Mouse (Mus musculus) heart, embryonic 13.5 days (tissue): ENCODE data around the gene Dlgap5. TPM values are rescaled to one million over a fixed set of nuclear protein-coding genes. Genes with fewer than 3 reads are reported as not detected.
A peak's percentile ranks its signal among the peaks of the same experiment; 100 is the strongest.

ENCODE experiments used
- ATAC-seq: fragments of 200-750 bp; cut with Nextera tagmentation; 2 replicates; pipeline ENCODE4 v1.8.0; 2017; ENCODE audit warnings: moderate TSS enrichment; ENCODE audit not compliant: insufficient number of reproducible peaks, low FRiP score, low TSS enrichment; ENCODE audit errors: extremely low read depth
- H3K27ac ChIP-seq: fragments of 300-500 bp; sonication (generic); replicated peaks from 2 replicates; pipeline ENCODE4 v1.5.1; 2015; ENCODE audit warnings: moderate library complexity, mild to moderate bottlenecking, inconsistent platforms
- H3K27me3 ChIP-seq: fragments of 300-500 bp; sonication (generic); replicated peaks from 2 replicates; pipeline ENCODE4 v1.6.1; 2015; ENCODE audit warnings: mild to moderate bottlenecking, inconsistent platforms
- H3K36me3 ChIP-seq: fragments of 300-500 bp; sonication (generic); 2 replicates; pipeline ENCODE4 v1.6.1; 2015; ENCODE audit warnings: mild to moderate bottlenecking, inconsistent platforms
- H3K4me1 ChIP-seq: fragments of 300-500 bp; sonication (generic); 2 replicates; pipeline ENCODE4 v1.6.1; 2015; ENCODE audit warnings: inconsistent platforms
- H3K4me2 ChIP-seq: fragments of 300-500 bp; sonication (generic); 2 replicates; pipeline ENCODE4 v1.6.1; 2015; ENCODE audit warnings: inconsistent platforms, mild to moderate bottlenecking, moderate library complexity
- H3K4me3 ChIP-seq: fragments of 300-500 bp; sonication (generic); 2 replicates; pipeline ENCODE4 v1.5.1; 2015; ENCODE audit warnings: moderate library complexity, mild to moderate bottlenecking, inconsistent platforms
- H3K9ac ChIP-seq: fragments of 300-500 bp; sonication (generic); 2 replicates; pipeline ENCODE4 v1.6.1; 2015; ENCODE audit warnings: inconsistent platforms, mild to moderate bottlenecking, moderate library complexity
- H3K9me3 ChIP-seq: fragments of 300-500 bp; sonication (generic); 2 replicates; pipeline ENCODE4 v1.6.1; 2016; ENCODE audit warnings: inconsistent platforms
- WGBS: fragments of 180-500 bp; shearing (Covaris S2); methylation state at CpG from one replicate; pipeline ENCODE4 v1.1.7; 2015; ENCODE audit warnings: mixed read lengths; 5-methylcytosine and 5-hydroxymethylcytosine counted together
- polyA plus RNA-seq: library from polyadenylated mRNA; unstranded; fragments of >200 nt; fragmentation: Nextera tagmentation; extraction: Ambion mirVana; gene quantifications from 2 replicates; pipeline ENCODE4 v1.2.1, GENCODE M21; 2015

Gene Dlgap5
- polyA plus RNA-seq, 1 experiment from 2014 or later: 31.0 TPM

DNA sequence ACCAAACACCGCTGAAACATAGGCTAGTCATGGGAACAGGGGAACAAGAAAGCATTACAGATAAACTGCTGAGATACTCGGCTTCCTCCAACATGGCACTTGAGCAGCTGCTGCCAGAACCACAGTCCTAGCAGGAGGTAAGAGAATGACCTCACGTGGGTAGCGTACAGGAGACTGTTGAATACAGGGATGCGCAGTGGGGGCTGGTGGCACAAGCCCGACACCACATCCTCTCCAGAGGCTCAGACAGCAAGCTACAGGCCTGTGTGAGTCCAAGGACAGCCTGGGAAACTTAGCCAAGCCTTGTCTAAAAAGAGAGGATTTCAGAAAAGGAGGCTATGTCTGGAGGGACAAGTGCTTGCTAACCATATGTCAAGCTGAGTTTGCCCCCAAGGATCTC lies 23.2 kb downstream of the Dlgap5 start:
- H3K4me2 ChIP-seq: no peak overlapping the region
- WGBS: 89% methylated on average over 6 of the region's 6 CpGs
- H3K27me3 ChIP-seq: no peaks in the 10 kb centered on the region
- H3K36me3 ChIP-seq: peaks cover 95% of the 10 kb centered on the region
- H3K4me1 ChIP-seq: no peaks in the 10 kb centered on the region
- H3K27ac ChIP-seq: no peak overlapping the region
- ATAC-seq: no peak
- H3K9ac ChIP-seq: no peak overlapping the region
- H3K9me3 ChIP-seq: no peaks in the 10 kb centered on the region
- H3K4me3 ChIP-seq: no peak overlapping the region

DNA sequence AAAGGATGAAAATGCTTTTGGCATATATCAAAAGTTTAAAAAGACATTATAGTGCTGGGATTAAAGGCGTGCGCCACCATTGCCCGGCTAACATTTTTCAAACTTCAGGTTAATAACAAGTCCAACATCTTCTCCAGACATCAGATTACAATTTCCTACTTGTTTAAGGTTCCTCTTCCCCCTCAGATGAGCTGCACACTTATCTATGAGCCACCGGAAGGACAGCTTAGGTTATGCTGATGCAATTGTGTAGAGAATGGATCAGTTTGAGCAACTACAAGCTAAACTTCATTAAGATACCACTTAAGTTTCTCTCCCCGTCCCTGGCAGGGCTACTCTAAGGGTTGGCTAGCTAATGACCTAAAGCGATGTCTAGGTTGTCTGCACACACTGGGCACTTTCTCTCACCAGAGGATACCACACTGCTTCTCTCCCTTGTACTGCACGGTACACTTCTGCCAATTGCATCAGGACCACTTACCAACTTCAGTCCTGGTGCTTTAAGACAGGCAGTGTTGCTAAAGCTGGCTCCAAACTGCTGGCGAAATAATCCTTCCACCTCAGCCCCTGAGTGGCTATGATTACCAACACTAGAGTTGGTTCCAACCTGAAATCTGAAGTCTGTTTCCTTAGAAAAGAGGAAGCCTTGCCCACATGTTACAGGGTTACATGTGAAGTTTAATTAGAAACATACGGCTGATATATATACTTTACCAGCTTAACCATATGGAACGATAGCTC lies 24.7 kb downstream of the Dlgap5 start:
- H3K9me3 ChIP-seq: no peaks in the 10 kb centered on the region
- no peak for ATAC-seq
- H3K4me2 ChIP-seq: no peak overlapping the region
- WGBS: 91% methylated on average over 10 of the region's 10 CpGs
- H3K4me1 ChIP-seq: no peaks in the 10 kb centered on the region
- H3K4me3 ChIP-seq: no peak overlapping the region
- H3K36me3 ChIP-seq: peaks cover 93% of the 10 kb centered on the region
- H3K27ac ChIP-seq: no peak overlapping the region
- H3K9ac ChIP-seq: no peak overlapping the region
- H3K27me3 ChIP-seq: no peaks in the 10 kb centered on the region

DNA sequence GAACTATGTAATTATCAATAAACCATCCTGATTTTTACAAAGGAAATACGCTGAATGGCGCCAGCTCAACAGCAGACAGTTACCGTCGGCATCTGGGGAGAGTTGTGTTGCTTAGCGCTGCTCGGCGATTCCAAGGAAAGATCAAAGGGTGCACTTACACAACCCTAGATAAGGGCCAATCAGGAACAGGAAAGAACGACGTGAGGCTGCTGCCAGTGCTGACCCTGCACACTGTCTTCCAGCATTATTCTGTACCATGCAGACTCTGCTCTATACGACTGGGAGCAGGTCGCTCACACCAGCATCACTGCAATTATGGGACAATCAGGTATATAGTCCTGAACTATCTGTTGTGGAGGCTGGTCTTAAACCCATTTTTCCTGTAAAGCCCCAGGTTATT lies 32.1 kb downstream of the Dlgap5 start:
- peaks cover 45% of the 10 kb centered on the region for H3K36me3 ChIP-seq
- H3K4me2 ChIP-seq: 0 out of 2 replicates have a peak overlapping the region, but pooled peaks have one; percentile 2
- peaks cover 13% of the 10 kb centered on the region for H3K4me1 ChIP-seq
- H3K27me3 ChIP-seq: no peaks in the 10 kb centered on the region
- ATAC-seq: no peak
- 32% methylated on average over 11 of the region's 11 CpGs for WGBS
- H3K9ac ChIP-seq: no peak overlapping the region
- H3K27ac ChIP-seq: no peak overlapping the region
- H3K4me3 ChIP-seq: no peak overlapping the region
- 0 out of 2 replicates have a peak, but pooled peaks cover 3% of the 10 kb centered on the region for H3K9me3 ChIP-seq

DNA sequence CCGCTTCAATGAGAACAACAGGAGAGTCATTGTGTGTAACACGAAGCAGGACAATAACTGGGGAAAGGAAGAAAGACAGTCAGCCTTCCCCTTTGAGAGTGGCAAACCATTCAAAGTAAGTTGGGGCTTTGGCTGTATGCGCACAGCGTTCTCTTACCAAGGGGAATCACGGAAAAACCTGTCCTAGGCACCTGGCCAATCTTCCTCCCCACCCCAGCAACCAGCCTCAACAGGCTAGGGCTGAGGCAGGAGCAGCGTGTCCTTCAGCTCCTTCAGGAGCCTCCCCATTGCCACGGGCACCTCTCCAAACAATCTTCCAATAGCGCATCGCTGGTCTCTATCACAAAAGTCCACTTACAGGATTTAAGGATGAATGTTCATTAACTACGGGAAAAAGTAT lies 33.6 kb downstream of the Dlgap5 start:
- Histone ChIP-seq H3K9ac (no peak overlapping the region), H3K9me3 (0 out of 2 replicates have a peak, but pooled peaks cover 3% of the 10 kb centered on the region), H3K36me3 (peaks cover 31% of the 10 kb centered on the region), H3K27me3 (no peaks in the 10 kb centered on the region), H3K27ac (no peak overlapping the region), H3K4me3 (no peak overlapping the region), H3K4me1 (peaks cover 13% of the 10 kb centered on the region), H3K4me2 (no peak overlapping the region)
- WGBS: 89% methylated on average over 10 of the region's 10 CpGs
- ATAC-seq: no peak

DNA sequence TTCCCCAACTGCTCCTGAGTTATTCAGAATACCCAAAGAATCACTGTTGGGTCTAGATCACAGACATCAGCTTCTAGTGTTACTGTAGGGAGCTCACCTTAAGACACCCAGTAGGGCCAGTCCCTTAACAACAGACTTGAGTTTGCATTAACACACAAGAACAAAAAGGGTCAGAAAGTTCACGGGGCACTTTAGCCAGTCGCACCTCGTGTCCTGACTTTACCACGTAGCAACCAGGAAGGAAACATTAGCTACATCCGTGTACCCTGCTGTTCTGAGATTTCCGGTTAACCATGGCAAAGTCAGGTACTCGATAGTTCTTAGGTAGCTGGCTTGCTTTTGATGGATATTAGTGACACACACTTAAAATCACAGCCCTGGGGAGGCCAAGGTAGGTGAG lies 34.3 kb downstream of the Dlgap5 start:
- H3K9ac ChIP-seq: no peak overlapping the region
- H3K4me2 ChIP-seq: no peak overlapping the region
- peaks cover 13% of the 10 kb centered on the region for H3K4me1 ChIP-seq
- H3K9me3 ChIP-seq: 0 out of 2 replicates have a peak, but pooled peaks cover 3% of the 10 kb centered on the region
- H3K27me3 ChIP-seq: no peaks in the 10 kb centered on the region
- H3K27ac ChIP-seq: no peak overlapping the region
- WGBS: 81% methylated on average over 7 of the region's 7 CpGs
- no peak for ATAC-seq
- peaks cover 23% of the 10 kb centered on the region for H3K36me3 ChIP-seq
- no peak overlapping the region for H3K4me3 ChIP-seq

DNA sequence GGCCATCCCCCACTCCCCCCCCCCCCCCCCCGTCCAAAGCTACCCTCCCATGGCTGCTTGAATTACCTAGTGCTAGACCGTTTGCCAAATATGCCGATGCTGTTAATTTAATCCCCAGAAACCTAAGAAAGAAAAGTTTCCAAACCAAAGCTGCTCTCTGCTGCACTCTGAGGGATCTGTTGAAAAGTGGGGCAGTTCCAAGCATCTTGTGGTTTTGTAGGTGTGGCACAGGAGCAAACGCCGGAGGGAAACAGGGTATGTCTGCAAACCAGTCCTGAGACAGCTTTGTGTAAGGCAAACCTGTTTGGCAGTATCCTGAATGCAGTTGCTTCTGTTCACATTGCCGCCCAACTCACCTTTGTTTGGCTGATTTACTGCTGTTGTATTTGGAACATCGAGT lies 39.9 kb downstream of the Dlgap5 start:
- 0 out of 2 replicates have a peak, but pooled peaks cover 3% of the 10 kb centered on the region for H3K9me3 ChIP-seq
- no peak overlapping the region for H3K27ac ChIP-seq
- peaks cover 11% of the 10 kb centered on the region for H3K4me1 ChIP-seq
- H3K4me3 ChIP-seq: no peak overlapping the region
- WGBS: 75% methylated on average over 7 of the region's 7 CpGs
- no peak overlapping the region for H3K9ac ChIP-seq
- ATAC-seq: no peak
- H3K36me3 ChIP-seq: no peaks in the 10 kb centered on the region
- no peak overlapping the region for H3K4me2 ChIP-seq
- H3K27me3 ChIP-seq: peaks cover 34% of the 10 kb centered on the region

DNA sequence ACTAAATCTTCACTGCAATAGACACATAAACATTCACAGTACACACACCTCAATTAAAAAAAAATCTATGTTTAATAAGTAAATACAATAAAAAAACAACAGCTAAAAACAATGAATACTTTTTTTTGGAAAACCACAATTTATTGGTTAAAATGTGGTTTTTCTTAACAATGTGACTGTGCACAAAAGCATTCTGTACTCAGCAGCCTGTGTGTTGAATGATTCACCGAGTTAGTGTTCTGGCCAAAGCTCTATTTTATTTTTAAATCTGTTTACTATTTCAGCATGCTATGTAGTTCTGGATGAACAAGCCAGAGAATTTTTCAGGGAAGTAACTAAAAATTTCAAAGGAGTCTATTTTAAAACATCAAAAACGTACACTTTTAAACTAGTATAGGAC lies 41.7 kb downstream of the Dlgap5 start:
- ATAC-seq: no peak
- H3K4me3 ChIP-seq: no peak overlapping the region
- H3K4me2 ChIP-seq: no peak overlapping the region
- peaks cover 49% of the 10 kb centered on the region for H3K27me3 ChIP-seq
- H3K27ac ChIP-seq: no peak overlapping the region
- 0 out of 2 replicates have a peak, but pooled peaks cover 2% of the 10 kb centered on the region for H3K9me3 ChIP-seq
- WGBS: 60% methylated on average over 2 of the region's 2 CpGs
- H3K4me1 ChIP-seq: peaks cover 11% of the 10 kb centered on the region
- no peaks in the 10 kb centered on the region for H3K36me3 ChIP-seq
- no peak overlapping the region for H3K9ac ChIP-seq

DNA sequence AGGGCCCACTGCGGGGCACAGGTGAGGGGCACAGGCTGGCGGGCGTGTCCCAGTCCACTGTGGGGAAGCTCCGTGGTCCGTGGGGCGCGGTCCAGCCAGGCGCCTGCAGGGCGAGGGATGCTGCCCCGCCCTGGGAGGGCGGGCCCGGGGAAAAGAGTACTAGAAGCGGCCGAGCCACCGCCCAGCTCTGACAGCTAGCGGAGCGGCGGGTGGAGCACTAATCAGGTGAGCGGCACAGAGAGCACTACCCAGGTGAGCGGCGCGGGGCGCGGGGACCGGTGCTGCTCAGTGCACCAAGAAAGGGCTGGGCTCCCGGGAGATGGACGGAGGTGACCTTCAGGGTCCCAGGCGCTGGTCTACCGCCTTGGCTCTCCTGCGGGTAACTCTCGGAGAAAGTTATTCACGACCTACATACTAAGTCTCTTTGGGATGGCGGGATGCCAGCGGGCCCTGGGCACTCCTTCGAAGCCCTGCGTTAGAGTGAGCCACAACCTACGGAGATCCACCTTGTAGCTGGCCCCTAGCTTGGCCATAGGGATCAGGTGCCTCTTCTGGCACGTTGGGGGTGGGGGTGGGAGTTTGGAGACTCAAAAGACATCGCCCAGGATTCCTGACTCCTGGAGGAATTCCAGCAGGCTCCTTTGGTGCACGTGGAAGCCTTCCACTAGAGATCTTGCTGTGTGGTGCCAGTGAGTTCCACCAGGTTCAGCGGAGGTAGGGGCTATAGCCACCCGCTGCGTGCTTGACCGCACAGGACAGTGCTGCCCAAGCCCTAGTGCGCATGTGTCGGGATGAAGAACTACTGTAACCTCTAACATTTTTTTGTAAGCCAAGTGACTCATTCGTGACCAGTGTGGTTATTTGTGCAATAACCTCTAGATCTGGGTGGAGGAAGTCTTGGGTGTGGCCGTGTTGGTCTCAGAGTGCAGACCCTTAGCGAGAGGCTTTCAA lies 44.2 kb downstream of the Dlgap5 start:
- H3K27ac ChIP-seq: no peak overlapping the region
- H3K9me3 ChIP-seq: no peaks in the 10 kb centered on the region
- H3K4me3 ChIP-seq: peak overlapping the region; percentile 47
- H3K9ac ChIP-seq: peak overlapping the region; percentile 44; the same call in 1 of the 2 replicates
- H3K4me2 ChIP-seq: peak overlapping the region; percentile 72
- ATAC-seq: no peak; the same call in 1 of the 2 replicates
- H3K36me3 ChIP-seq: no peaks in the 10 kb centered on the region
- H3K27me3 ChIP-seq: peaks cover 52% of the 10 kb centered on the region
- H3K4me1 ChIP-seq: peaks cover 11% of the 10 kb centered on the region
- WGBS: 13% methylated on average over 48 of the region's 49 CpGs

DNA sequence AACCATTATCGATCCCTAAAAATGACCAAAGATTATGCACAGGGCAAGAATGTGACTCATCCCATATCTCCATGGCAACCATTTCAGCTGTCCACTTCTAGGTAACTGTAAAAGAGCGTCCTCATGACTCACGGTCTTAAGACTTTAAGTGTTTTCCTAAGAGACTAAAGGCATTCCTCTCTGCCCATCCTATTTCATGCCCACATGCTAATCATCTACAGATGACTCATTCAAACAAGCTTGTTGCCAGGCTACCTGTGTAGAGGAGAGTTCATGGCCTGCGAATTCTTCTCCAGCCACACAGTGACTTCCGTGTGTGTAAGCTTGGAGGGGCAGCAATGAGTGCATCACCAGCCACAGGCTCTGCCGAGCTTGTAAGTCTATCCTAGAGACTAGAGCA lies 46.5 kb downstream of the Dlgap5 start:
- WGBS: 58% methylated on average over 6 of the region's 6 CpGs
- Histone ChIP-seq H3K4me1 (peaks cover 23% of the 10 kb centered on the region), H3K36me3 (no peaks in the 10 kb centered on the region), H3K27me3 (peaks cover 48% of the 10 kb centered on the region), H3K27ac (no peak overlapping the region), H3K4me2 (no peak overlapping the region), H3K9ac (no peak overlapping the region), H3K9me3 (no peaks in the 10 kb centered on the region), H3K4me3 (no peak overlapping the region)
- ATAC-seq: no peak

DNA sequence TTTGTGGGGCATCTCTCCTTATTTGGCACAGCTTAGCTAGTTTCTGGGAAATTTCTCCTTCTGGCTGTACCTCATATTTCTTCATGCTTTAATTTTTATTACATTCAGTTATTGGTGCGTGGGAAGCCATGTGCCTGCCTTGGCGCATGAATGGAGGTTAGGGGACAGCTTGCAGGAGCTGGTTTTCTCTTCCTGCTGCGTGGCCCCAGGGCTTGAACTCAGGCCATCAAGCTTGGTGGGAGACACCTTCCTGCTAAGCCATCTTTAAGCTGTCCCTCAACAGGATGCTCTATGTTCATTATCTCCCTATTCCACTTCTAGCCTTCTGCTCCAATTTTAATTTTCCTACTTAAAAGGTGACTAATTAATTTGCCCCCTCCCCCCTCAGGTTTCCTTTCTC lies 47.4 kb downstream of the Dlgap5 start:
- WGBS: 79% methylated on average over 3 of the region's 3 CpGs
- Histone ChIP-seq H3K9ac (no peak overlapping the region), H3K4me2 (no peak overlapping the region), H3K27me3 (peaks cover 43% of the 10 kb centered on the region), H3K4me1 (peaks cover 24% of the 10 kb centered on the region), H3K4me3 (no peak overlapping the region), H3K36me3 (no peaks in the 10 kb centered on the region), H3K9me3 (no peaks in the 10 kb centered on the region), H3K27ac (no peak overlapping the region)
- ATAC-seq: no peak

DNA sequence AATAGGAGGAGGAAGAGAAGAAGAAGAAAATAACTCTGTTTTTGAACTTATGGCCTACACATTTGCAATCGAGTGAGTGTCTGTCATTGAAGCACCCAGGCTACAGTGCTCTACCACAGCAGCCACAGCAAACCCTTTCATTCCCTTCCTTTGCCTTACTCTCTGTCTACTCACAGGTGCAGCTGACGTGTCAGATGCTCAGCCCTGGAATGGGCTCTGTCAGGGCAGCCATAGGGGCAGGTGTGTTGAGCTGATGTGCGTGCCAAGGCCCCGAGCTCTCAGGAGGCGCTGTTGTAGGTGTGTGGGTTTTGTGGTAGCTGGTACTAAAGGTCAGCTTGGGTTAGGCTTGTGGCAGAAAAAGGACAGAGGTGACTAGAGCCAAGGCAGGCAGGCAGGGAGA lies 48.5 kb downstream of the Dlgap5 start:
- no peak overlapping the region for H3K4me3 ChIP-seq
- no peaks in the 10 kb centered on the region for H3K9me3 ChIP-seq
- 81% methylated on average over 5 of the region's 5 CpGs for WGBS
- peaks cover 32% of the 10 kb centered on the region for H3K27me3 ChIP-seq
- no peak overlapping the region for H3K4me2 ChIP-seq
- H3K9ac ChIP-seq: no peak overlapping the region
- no peak overlapping the region for H3K27ac ChIP-seq
- no peak for ATAC-seq
- H3K4me1 ChIP-seq: peaks cover 31% of the 10 kb centered on the region
- no peaks in the 10 kb centered on the region for H3K36me3 ChIP-seq
